8 mouse cellular contexts compared by ENCODE assay signal in genomic region chr3:104671543-104671942, GRCm38 (mm10). TPM values are rescaled to one million over a fixed set of nuclear protein-coding genes. Genes with fewer than 3 reads are reported as not detected.
DNase-seq lines count a peak whose midpoint lies in the region; ATAC-seq lines count a peak whose summit lies in the region.

No protein-coding gene starts in this region.

- peak overlapping the region; percentile 69 for H3K9ac ChIP-seq in liver, embryonic 12.5 days
- H3K9ac ChIP-seq in stomach, embryonic 15.5 days, result no peak overlapping the region

- peak; percentile 69 for ATAC-seq in erythroblast, adult 5-6 weeks (replicated peaks; ENCODE audit: low FRiP score, poor library complexity, severe bottlenecking)
- peak; percentile 78 for ATAC-seq in liver, embryonic 12.5 days
- peak; percentile 51; the same call in 1 of the 2 replicates for ATAC-seq in stomach, embryonic 15.5 days (ENCODE audit: insufficient read depth, low FRiP score, low read depth)
- no peak for ATAC-seq in CD4-positive, CD25-positive, alpha-beta regulatory T cell, adult 4 months

- no peaks in the 10 kb centered on the region for H3K9me3 ChIP-seq in liver, embryonic 12.5 days (replicated peaks)
- no peaks in the 10 kb centered on the region for H3K9me3 ChIP-seq in stomach, embryonic 15.5 days

- H3K4me1 ChIP-seq in liver, embryonic 12.5 days, result peaks cover 82% of the 10 kb centered on the region
- H3K4me1 ChIP-seq in stomach, embryonic 15.5 days, result peaks cover 34% of the 10 kb centered on the region

- peak; percentile 52 for DNase-seq in layer of hippocampus, adult 9-11 months
- DNase-seq in layer of hippocampus, adult 9-10 months (ENCODE audit: low spot score), result no peak
- no peak for DNase-seq in heart, adult 11 months
- no peak for DNase-seq in cerebellum, adult 11-12 months

- no peaks in the 10 kb centered on the region for H3K27me3 ChIP-seq in liver, embryonic 12.5 days (replicated peaks)
- H3K27me3 ChIP-seq in stomach, embryonic 15.5 days (replicated peaks), result no peaks in the 10 kb centered on the region

- peak overlapping the region; percentile 13; the same call in 1 of the 2 replicates for H3K4me3 ChIP-seq in liver, embryonic 12.5 days
- no peak overlapping the region for H3K4me3 ChIP-seq in stomach, embryonic 15.5 days (replicated peaks)

- peak overlapping the region; percentile 57 for H3K4me2 ChIP-seq in liver, embryonic 12.5 days
- no peak overlapping the region for H3K4me2 ChIP-seq in stomach, embryonic 15.5 days

- WGBS in liver, embryonic 12.5 days (ENCODE audit: insufficient replicate concordance), result 30% methylated on average over 6 of the region's 6 CpGs
- WGBS in stomach, embryonic 15.5 days, result 72% methylated on average over 6 of the region's 6 CpGs

- H3K27ac ChIP-seq in liver, embryonic 12.5 days, result peak overlapping the region; percentile 96
- no peak overlapping the region for H3K27ac ChIP-seq in stomach, embryonic 15.5 days

- H3K36me3 ChIP-seq in liver, embryonic 12.5 days, result no peaks in the 10 kb centered on the region
- no peaks in the 10 kb centered on the region for H3K36me3 ChIP-seq in stomach, embryonic 15.5 days

RNA-seq across cellular contexts. Expression of gene Slc16a1, which starts 33.1 kb away (rescaled TPM):
- 342 and 346 TPM in 2 replicates for total RNA-seq in erythroblast, adult 5-6 weeks (2015; ENCODE audit: low replicate concordance)
- total RNA-seq in erythroblast, adult 5-6 weeks (2017; ENCODE audit: low replicate concordance), result 603 and 703 TPM in 2 replicates
- 95.7 and 96.9 TPM in 2 replicates for polyA plus RNA-seq in liver, embryonic 12.5 days (2016; fragmentation: Nextera tagmentation; extraction: Ambion mirVana)
- 33.7 and 35.6 TPM in 2 replicates for polyA plus RNA-seq in stomach, embryonic 15.5 days (2015; fragmentation: Nextera tagmentation; extraction: Ambion mirVana)
- polyA plus RNA-seq in CD4-positive, CD25-positive, alpha-beta regulatory T cell, adult 4 months (2017; shearing (Covaris generic)), result 1 to 10 TPM; 6.0 to 6.6 TPM
